Mouse (Mus musculus): ENCODE results near the gene Mcu.
A peak's percentile ranks its signal among the peaks of the same experiment; 100 is the strongest.

Mcu gene

DNA sequence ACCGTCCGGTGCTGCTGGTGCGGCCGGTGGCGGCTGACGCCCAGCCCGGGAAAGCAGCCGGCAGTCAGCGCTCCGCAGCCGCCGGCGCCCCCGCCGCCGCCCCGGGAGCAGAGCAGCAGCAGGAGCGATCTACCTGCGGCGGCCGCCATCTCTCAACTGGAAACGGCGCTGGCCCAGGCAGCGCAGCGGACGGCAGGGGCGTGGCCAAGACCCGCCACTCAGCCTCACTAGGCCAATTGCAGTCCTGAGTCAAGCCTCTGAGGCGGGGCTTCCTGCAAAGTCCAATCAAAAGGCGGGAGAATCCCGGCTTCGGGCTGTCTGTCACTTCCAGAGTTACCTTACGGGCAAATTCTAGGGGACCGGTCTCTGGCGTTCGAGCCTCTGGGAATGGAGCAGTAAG, at the start of gene Mcu:
Gene Mcu, minus strand, starts transcription at position 171 of the 400 bp plus-strand sequence.
- DNase-seq = peak; percentile 100

DNA sequence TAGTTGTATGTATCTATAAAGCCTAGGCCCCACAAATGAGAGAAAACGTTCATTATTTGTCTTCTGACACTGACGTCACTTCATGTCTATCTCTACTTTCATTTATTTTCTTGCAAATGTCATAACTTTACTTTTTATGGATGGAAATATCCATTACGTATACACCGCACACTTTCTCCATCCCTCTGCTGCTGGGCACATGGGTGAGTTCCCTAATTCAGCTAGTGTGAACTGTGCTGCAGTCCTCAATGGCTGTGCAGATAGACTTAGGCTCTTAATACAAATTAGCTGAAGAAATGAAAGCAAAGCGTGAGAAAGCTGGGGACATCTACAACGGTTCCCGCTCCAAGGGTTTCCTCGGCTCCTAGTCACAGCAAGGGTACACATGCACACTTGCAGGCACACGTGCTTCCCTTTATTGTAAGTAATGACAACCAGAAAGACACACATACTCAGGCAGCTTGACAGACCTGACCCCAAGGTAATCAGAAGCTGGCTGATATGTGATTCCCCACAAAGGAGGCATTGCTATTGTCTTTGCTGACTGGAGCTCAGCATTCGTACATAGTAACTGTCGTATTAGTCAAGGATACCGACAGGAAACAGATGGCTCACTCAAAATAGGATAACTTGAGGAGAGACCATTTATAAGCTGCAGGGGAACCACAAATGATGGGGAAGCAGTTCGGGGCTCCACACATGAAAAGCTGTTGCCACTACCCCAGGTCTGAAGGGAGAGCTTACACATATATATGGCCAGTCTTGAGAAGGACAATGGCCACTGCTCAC, 49.2 kb upstream of the Mcu start:
- no peak for DNase-seq

DNA sequence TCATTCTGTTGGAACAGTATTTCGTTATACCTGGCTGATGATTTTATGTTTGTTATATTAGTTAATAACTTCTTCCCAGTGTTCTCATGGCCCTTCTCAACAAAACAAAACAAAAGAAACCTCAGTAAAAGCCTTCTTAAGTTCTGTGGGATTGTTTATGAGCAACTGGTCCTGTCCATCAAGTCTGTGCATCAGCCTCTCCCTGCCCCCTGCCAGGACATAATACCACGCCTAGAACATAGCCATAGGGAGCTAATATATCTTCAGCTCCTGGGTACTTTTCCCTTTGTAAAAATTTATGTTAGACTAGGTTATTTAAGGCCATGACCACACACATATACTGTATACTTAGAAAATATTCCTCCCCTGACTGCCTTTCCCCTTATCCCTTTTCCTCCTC, 48.3 kb upstream of the Mcu start:
- no peak for DNase-seq

- DNase-seq = no peak
Measured at GRCm38 (mm10) chr10:59656799-59657198, 40.3 kb upstream of the Mcu start.

DNA sequence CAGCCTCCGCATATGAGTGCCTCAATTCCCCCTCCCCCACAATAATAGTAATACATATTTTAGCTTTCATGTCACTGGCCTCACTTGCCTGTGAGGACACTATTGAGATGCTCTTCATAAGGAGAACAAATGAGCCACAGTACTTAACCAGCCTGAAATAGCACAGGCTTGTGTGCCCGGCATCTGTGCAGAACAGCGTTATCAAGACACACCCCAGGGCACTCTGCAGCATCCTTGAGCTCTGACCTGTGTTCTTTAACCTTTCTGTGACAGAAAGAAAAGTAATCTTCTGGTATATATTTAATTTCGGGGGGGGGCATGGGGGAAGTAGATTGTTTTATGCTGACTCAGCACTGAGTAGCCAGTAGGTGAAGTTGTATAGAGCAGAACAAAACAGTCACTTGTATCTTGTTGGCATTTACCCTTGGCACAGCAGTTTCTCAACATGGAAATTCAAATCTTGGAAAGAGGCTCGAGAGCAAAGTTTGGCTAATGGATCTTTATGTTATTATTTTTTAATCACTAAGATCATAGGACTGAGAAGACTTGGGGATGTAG, 30.4 kb upstream of the Mcu start:
- DNase-seq = peak; percentile 25

- peak; percentile 72 for DNase-seq
Measured at GRCm38 (mm10) chr10:59645153-59645552, 28.7 kb upstream of the Mcu start.

GRCm38 (mm10) chr10:59644710-59645109, 28.2 kb upstream of the Mcu start:
- DNase-seq = peak; percentile 4

DNA sequence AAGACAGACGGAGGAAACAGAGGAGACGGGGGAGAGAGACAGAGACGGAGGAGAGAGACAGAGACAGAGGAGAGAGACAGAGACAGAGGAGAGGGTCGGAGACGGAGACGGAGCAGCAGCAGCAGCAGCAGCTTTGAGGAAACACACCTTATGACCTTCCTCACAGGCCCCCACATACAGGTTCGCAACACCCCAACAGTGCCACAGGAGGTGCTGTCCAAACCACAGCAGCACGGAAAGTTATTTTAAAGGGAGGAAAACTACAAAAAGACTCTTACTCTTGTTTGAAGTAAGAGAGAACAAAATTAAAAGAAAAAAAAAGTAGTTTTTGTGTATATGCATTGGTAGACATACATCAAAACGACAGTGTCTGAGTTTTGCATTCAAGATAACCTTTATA, 27.2 kb upstream of the Mcu start:
- DNase-seq = no peak

DNA sequence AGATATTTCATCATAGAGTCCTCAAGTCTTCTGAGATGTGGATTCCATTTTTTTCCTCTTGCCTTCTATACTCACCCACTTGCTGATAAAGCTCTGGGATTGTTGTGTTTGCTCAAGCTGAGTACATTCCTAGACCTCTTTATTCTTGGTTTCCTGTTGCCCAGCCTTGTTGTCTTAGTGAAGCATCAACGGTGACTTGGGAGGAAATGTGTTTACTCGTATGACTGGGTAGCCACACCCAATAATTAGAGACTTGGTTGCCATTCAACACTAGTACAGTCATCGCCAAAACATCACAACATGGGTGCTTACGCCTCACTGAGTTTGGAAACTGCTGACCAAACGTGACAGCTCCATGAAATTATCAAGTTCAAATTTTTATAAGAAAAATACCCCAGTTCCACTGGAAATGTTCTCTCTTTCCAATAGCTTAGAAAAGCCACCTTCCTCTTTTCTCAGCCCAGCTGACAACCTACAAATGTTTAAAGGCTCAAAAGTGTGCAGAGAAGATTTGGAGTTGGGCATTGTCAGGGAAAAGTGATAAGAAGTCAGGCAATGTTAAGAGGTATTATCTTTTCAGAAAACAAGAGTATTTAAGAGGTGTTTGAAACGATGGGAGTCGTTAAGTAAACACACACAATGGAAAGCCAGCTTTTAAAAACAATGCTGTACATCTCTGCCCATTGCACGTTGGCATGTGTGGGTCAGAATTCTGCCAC, 26.3 kb upstream of the Mcu start:
- peak; percentile 44 for DNase-seq

- peak; percentile 88 for DNase-seq
Measured at GRCm38 (mm10) chr10:59638576-59638975, 22.1 kb upstream of the Mcu start.

DNA sequence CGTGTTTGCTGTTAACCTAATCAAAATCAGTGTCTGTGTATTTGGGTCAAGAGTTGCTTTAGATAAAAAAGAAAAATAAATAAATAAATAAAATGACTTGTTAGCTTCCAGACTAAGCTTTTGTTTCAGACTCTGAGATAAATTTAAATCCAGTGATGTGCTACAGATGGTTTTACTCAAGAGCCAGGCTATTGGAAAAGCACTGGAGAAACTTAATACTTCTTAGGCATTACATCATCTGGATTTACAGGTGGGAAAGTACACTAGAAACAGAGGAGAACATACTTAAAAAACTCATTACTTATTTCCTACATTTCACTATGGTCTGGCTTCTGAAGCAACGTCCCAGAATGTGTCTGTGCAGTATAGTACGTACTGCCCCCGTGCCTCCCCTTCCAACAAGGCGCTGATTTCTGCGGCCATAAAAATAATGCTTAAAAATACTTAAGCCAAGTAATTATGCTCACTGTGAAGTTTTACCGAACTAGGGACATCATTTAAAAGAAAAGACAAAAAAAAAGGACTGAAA, 21.2 kb upstream of the Mcu start:
- DNase-seq = peak; percentile 8

- peak; percentile 94 for DNase-seq
Measured at GRCm38 (mm10) chr10:59636751-59637533, 20.4 kb upstream of the Mcu start.

DNA sequence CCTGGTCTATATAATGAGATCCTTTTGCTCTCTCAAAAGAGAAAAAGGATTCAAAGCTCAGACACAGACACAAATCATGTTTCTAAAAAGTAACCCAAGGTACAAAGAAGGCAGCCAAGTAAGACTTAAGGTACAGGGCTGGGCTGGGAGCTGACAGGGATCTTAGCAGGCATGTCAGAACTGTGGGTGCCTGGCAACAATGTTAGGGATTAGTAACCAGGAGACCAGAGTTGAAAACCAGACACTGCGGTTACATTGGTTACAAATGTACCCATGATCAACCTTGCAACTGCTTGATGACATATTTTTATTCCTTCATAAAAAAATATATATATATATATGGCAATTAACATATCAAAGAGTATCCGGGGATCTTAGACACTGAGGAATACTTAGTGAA, 19.6 kb upstream of the Mcu start:
- DNase-seq = peak; percentile 23

- DNase-seq = peak; percentile 61
Measured at GRCm38 (mm10) chr10:59629506-59629782, 13.0 kb upstream of the Mcu start.

DNA sequence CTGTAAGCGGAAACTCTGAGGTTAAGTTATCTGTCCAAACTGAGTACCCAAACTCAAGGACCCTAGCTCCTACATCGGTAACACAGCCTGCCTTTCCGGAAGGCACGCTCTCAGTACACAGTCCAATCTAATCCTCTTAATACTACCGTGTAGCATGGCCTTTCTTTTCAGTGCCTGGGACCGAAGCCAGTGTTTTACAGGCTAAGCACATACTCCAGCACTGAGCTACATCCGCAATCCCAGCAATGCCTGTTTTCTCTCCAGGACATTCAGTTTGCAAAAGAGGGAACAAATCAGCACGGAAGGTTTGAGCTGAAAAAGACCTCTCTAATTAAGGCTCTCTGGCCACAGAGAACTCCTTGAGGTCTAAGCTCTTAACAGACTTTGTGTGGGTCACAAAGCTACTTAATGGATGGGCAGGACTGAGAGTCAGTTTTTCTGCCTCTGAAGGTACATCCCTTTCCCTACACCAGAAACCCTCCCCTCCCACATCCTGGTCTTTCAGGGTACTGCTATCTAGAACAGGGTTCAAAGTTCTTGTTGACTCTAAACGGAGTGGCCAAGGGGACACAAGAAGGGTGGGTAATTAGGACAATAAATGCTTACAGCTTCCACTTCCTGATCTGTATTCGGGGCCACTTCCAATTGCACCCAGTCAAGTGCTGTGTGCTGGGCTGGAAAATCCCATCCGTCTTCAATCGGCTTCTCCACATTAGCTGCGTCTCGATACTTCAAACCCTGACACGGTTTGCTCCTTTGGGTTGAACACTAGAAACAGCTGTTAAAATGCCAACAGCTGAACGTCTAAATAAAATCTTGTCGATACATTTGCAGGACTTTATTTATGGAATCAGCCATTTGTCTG, 12.4 kb upstream of the Mcu start:
- peak; percentile 79 for DNase-seq

- peak; percentile 74 for DNase-seq
Measured at GRCm38 (mm10) chr10:59623496-59623895, 7.0 kb upstream of the Mcu start.

GRCm38 (mm10) chr10:59621355-59621754, 4.9 kb upstream of the Mcu start:
- peak; percentile 10 for DNase-seq

GRCm38 (mm10) chr10:59617776-59618175, 1.3 kb upstream of the Mcu start:
- DNase-seq = no peak

DNA sequence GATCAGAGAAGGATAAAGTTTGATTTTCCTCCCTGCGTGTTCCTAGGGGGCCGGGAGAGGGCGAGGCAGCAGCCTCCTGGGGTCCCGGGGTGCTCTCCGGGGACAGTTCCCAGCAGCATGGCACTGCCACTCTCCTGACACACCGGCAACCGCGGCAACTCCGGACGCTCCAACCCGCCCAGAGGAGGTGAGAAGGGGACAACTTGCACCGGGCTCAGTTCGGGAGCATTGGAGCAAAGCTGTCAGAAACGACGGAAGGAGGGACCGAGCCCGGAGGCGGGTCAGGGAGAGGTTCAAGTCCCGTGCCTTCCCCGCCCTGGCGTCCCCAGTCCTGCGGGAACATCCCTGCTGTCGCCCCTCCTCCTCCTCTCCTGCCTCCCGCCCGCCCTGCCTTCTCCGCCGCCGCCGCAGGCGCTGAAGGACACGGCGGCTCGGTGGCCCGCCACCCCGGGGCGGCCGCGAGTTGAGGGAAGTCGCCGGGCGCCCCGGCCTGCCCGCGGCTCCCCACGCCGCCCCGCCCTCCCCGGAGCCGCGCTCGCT, 441 bp downstream of the Mcu start, which contains the start of gene Gm10322:
Gene Gm10322, plus strand, starts transcription at position 83 of the 540 bp plus-strand sequence.
- no peak for DNase-seq

GRCm38 (mm10) chr10:59615411-59615810, 1.1 kb downstream of the Mcu start:
- DNase-seq = no peak

DNA sequence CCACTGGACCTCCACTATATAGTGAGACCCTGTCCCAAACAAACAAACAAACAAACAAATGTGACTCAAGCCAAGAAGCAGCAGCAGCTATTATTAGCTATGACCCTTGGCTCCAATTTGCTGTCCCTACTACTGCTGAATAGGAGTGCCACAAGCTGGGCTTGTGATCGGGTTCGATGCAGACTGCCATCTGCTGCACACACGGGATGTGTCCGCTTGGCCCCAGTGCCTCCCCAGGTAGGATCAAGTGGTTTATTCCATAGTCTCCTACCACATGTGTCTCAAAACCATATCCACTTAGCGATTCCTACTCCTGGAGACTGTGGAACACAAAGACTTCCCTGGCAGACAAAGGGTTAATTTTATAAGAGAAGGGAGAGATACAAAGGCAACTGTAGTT, 2.4 kb downstream of the Mcu start:
- DNase-seq = no peak

DNA sequence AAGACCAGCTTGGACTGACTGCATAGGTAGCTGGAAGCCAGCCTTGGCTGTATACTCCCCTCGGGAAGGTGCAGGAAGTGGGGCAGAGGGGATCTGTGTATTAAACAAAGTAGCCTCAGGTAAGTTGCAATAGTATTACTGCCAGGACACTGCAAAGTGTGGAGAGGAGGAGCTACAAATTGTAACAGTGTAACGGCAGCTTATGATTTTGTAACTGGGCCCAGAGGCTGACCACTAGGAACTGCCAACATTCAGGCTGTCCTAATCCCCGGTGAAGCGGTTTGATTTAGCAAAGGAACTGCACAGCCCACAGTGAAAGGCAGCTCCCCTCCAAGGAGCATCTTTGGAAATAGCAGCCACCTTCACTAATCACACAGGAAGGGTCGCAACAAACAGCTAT, 3.2 kb downstream of the Mcu start:
- no peak for DNase-seq
